Mouse (Mus musculus) liver, postnatal 0 days (tissue): Measurements from ENCODE around the gene Fads2.

Source experiments
- CTCF ChIP-seq: sonication (generic); IDR thresholded peaks from 2 replicates; pipeline ENCODE4 v1.5.1; 2016; ENCODE audit warnings: antibody characterized with exemption, low read depth
- EP300 ChIP-seq: IDR thresholded peaks from 2 replicates; pipeline ENCODE4 v1.6.1; 2016; ENCODE audit warnings: antibody characterized with exemption, low read depth, mild to moderate bottlenecking

GRCm38 (mm10) chr19:10039615-10040014, 61.9 kb downstream of the Fads2 start:
- TF ChIP-seq CTCF (peak; percentile 61), EP300 (no peak)
